Mouse (Mus musculus) liver, embryonic 14.5 days (tissue): ENCODE measurements around the gene Shbg.
A peak's percentile ranks its signal among the peaks of the same experiment; 100 is the strongest.

Experiments used
- CTCF ChIP-seq: IDR thresholded peaks from 2 replicates; pipeline ENCODE4 v1.5.1; 2016; ENCODE audit warnings: antibody characterized with exemption, low read depth, control low read depth
- EP300 ChIP-seq: IDR thresholded peaks from 2 replicates; pipeline ENCODE4 v1.6.1; 2016; ENCODE audit warnings: antibody characterized with exemption, low read depth

- TF ChIP-seq CTCF (0 out of 2 replicates have a peak, but pooled peaks have one; percentile 0), EP300 (no peak)
Measured at GRCm38 (mm10) chr11:69581814-69582213, 35.9 kb downstream of the Shbg start.
